Mouse (Mus musculus) heart, postnatal 25 days (tissue): ENCODE results near the gene Dcun1d4. TPM values are rescaled to one million over a fixed set of nuclear protein-coding genes. Genes with fewer than 3 reads are reported as not detected.
"Not testable (repeated sequence)": the region's sequence is repeated elsewhere in the genome, so short reads cannot be mapped to it uniquely, and the experiment has no call there.

Experiments
- DNase-seq: peaks from one replicate; pipeline ENCODE4 v3.0.0; 2022; ENCODE audit warnings: low spot score
- intact Hi-C: fragments of 180-260 bp; cut with DNase I; formaldehyde crosslinking; loops from one replicate; pipeline ENCODE4 v1.15.1; 2025
- total RNA-seq, 2 experiments: library from RNA; stranded (reverse); gene quantifications; 2 replicates each; pipeline ENCODE4 v1.2.3; 2021

Gene Dcun1d4
- total RNA-seq, 2 experiments from 2014 or later = 14.6 to 16.0 TPM

DNA sequence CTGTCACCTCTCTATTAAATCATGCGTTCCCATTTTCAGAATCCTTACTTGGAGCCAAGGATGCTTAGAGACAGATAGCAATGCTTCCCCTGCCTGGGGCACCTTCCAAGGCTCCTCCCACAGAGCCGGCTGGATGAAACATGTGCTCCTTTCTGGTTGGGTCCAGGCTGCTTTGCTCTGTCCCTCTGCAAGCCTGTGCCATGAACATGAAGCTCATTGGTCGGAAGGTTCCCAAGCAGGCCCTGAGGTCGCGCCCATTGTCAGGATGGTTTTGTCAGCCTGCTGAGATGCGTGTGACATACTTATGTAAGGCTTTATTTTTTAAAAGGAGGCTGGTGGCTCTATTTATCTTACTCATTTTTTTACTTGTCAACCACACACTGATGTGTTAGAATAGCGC lies 95.9 kb downstream of the Dcun1d4 start:
- intact Hi-C loops = no loop called here
- no peak for DNase-seq

GRCm38 (mm10) chr5:73578131-73578530 lies 97.3 kb downstream of the Dcun1d4 start:
- intact Hi-C loops = no loop called here
- DNase-seq = no peak

DNA sequence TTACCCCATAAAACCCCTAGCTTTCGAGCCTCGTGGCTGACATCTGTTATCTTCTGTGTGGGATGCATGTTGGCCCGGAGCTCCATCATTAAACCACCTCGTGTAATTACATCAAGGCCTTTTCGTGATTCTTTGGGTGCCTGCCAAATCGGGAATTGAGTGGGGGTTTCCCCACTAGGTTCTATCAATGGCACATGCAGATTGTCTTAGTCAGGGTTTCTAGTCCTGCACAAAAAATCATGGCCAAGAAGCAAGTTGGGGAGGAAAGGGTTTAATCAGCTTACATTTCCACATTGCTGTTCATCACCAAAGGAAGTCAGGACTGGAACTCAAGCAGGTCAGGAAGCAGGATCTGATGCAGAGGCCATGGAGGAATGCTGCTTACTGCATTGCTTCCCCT lies 103.2 kb downstream of the Dcun1d4 start:
- DNase-seq, intact Hi-C loops: not testable (repeated sequence)

- DNase-seq = no peak
- intact Hi-C loops = no loop called here
Measured at GRCm38 (mm10) chr5:73585212-73586115, 104.7 kb downstream of the Dcun1d4 start.

DNA sequence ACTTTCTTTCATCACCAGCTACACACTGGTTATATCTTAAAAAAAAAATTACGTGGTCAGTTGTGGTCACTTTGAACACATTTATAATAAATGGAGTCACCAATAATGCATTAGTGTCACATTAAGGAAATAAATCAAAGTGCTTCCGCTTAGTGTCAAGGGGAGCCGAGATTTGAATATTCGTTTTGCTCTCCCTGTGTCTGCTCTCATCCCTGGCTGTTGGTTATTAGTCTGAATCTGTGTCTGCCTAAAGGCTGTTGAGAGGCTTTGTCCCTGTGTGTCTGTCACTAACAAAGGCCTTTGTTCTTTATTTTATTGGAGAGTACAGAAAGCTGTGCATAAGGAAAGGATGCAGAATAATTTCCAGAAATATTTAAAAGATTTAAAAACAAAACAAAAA lies 105.8 kb downstream of the Dcun1d4 start:
- intact Hi-C loops = no loop called here
- no peak for DNase-seq

- intact Hi-C loops = no loop called here
- DNase-seq = no peak
Measured at GRCm38 (mm10) chr5:73587119-73587518, 106.3 kb downstream of the Dcun1d4 start.

DNA sequence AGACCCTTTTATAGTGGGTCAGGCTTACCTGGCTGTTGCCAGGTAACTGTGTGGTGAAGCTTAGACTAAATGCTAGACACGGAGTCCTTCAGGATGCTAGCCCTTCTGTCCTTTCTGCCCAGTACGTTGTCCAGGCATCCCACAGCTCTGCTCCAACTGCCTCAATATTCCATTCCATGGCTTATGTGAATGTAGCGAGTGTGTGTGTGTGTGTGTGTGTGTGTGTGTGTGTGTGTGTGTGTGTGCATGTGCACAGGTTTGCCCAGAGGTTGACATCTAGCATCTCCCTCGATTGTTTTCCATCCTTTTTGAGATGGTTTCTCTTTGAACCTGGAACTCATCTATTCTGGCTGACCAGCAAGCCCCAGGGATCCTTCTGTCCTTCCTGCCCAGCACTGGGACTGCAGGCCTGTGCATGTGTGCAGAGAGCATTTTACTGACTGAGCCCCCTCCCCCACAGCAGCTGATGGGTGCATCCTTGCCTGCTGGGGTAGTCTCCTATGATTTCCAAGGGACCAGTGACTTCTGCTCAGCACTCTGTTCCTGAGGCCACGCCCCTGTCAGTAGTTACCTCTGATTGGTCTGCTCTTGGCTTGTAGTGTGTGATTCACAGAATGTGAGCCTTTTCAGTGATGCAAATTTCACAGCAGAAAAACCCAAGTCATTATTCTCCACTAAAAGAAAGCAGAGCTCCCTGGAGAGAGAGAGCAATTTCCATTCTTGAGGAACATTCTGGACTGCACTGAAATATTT lies 118.3 kb downstream of the Dcun1d4 start:
- intact Hi-C loops = no loop called here
- no peak for DNase-seq

- DNase-seq = no peak
- intact Hi-C loops = no loop called here
Measured at GRCm38 (mm10) chr5:73599991-73600390, 119.2 kb downstream of the Dcun1d4 start.

- intact Hi-C loops = no loop called here
- DNase-seq = no peak
Measured at GRCm38 (mm10) chr5:73601361-73601763, 120.6 kb downstream of the Dcun1d4 start.

DNA sequence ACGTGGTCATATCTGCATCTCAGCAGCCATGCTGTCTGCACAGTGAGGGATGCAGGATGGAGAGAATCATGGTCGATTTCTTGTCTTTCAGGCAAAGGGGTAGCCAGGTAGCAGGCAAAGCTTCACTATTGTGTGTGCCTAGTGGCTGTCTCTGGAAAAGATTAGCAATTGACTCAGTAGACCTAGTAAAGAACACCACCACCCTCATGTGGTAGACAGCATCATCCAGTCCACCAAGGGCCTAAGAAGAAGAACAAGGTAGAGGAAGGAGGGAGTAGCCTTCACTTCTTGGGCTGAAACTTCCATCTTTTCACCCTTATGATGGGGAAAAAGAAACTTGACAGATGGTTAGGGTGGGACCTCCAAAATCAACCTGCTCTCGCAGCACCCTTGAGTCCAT lies 122.1 kb downstream of the Dcun1d4 start:
- intact Hi-C loops = no loop called here
- no peak for DNase-seq

DNA sequence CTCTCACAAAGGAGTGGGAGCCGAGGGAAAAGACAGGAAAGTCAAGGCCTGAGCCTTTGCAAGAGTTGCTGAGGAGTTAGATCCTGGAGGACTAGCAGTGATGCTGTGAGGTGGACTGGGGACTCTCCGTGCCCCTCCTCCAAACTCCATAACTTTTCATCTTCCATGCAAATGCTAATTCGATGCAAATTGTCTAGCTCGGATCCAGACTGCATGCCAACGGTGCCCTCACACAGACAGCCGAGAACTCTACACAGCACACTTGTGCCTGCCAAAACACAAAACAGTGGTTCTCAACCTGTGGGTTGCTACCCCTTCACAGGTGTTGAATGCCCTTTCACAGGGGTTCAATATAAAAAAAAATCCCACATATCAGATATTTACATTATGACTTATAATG lies 123.7 kb downstream of the Dcun1d4 start:
- intact Hi-C loops = no loop called here
- no peak for DNase-seq

DNA sequence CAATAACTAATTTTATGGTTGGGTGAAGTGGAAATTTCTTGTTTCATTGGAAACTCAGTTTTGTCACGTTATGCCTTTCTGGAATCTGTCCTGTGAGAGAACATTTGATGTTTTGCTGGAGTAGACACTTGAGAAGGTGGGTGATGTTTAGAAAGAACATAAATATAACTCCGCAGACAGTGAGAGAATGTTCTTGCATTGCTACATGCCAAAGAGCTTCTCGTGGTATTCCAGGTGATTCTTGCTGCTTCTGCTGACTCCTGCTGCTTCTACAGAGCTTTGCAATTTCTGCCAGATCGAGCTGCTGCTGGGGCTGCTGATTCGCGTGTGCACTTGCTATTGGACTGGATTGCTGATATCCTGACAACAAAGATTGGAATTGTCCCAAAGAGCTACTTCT lies 124.2 kb downstream of the Dcun1d4 start:
- intact Hi-C loops = no loop called here

More for the DNA sequence above, 124.2 kb downstream of the Dcun1d4 start:
- DNase-seq = no peak

Other genes starting within 250 kb of the Dcun1d4 start
- 10 to 100 TPM; 35.7 to 41.5 TPM for gene Fryl, start 224.4 kb upstream of the Dcun1d4 start, total RNA-seq
- 100 to 1,000 TPM; 252 to 269 TPM for gene Ociad1, start 188.2 kb upstream of the Dcun1d4 start, total RNA-seq
- 1 to 10 TPM; 8.8 to 9.5 TPM for gene Ociad2, start 140.0 kb upstream of the Dcun1d4 start, total RNA-seq
- not detected for gene Cwh43, start 74.9 kb upstream of the Dcun1d4 start, total RNA-seq
- under 1 TPM in 1 of 2 experiments, not detected in 1; 0.08 TPM for gene Lrrc66, start 151.5 kb downstream of the Dcun1d4 start, total RNA-seq
- gene Sgcb, start 166.8 kb downstream of the Dcun1d4 start, total RNA-seq = 10 to 100 TPM; 88.1 to 93.4 TPM
- gene Spata18, start 170.4 kb downstream of the Dcun1d4 start, total RNA-seq = under 1 TPM; 0.42 to 0.59 TPM